Mouse (Mus musculus) small intestine, adult 2 months (tissue): ENCODE measurements around the gene Bfsp2.

Source experiments
- CTCF ChIP-seq: fragments of 200-500 bp; IDR thresholded peaks from 2 replicates; pipeline ENCODE4 v1.5.1; 2012; ENCODE audit warnings: low read depth, mild to moderate bottlenecking, control low read depth, inconsistent platforms, low read length, moderate library complexity, mixed read lengths; ENCODE audit not compliant: insufficient replicate concordance, insufficient read length; ENCODE audit errors: extremely low read depth
- POLR2A ChIP-seq: fragments of 200-500 bp; IDR thresholded peaks from 2 replicates; pipeline ENCODE4 v1.6.1; 2012; ENCODE audit warnings: low read depth, mild to moderate bottlenecking, control low read depth, inconsistent platforms, low read length, moderate library complexity

- no peak for TF ChIP-seq CTCF
- TF ChIP-seq POLR2A, result no peak
Measured at GRCm38 (mm10) chr9:103384141-103384796, 96.0 kb downstream of the Bfsp2 start.
